Mouse (Mus musculus) small intestine, adult 2 months (tissue): ENCODE measurements around the gene Slc1a3.

ENCODE experiments used
- CTCF ChIP-seq: fragments of 200-500 bp; IDR thresholded peaks from 2 replicates; pipeline ENCODE4 v1.5.1; 2012; ENCODE audit warnings: low read depth, mild to moderate bottlenecking, control low read depth, inconsistent platforms, low read length, moderate library complexity, mixed read lengths; ENCODE audit not compliant: insufficient replicate concordance, insufficient read length; ENCODE audit errors: extremely low read depth
- POLR2A ChIP-seq: fragments of 200-500 bp; IDR thresholded peaks from 2 replicates; pipeline ENCODE4 v1.6.1; 2012; ENCODE audit warnings: low read depth, mild to moderate bottlenecking, control low read depth, inconsistent platforms, low read length, moderate library complexity

- TF ChIP-seq CTCF (no peak), POLR2A (no peak)
Observed at GRCm38 (mm10) chr15:8741593-8741992, 31.0 kb upstream of the Slc1a3 start.
